Mouse (Mus musculus) embryo, embryonic 11 days (tissue): ENCODE results near the gene Tap2.
A peak's percentile ranks its signal among the peaks of the same experiment; 100 is the strongest.

Source experiments
- DNase-seq: peaks from one replicate; pipeline ENCODE4 v3.0.0-alpha.2; 2015

Gene Tap2

GRCm38 (mm10) chr17:34203444-34203843 lies at the start of gene Tap2:
TSS of gene Tap2 (plus strand) at chr17:34203527.
- no peak for DNase-seq

GRCm38 (mm10) chr17:34155534-34155933 lies 47.8 kb upstream of the Tap2 start:
- DNase-seq: no peak

- DNase-seq: peak; percentile 38
These were observed 39.0 kb upstream of the Tap2 start for GRCm38 (mm10) chr17:34164202-34164895.

GRCm38 (mm10) chr17:34165033-34165730 lies 38.1 kb upstream of the Tap2 start:
- no peak for DNase-seq

- DNase-seq: peak; percentile 69
These were observed 34.0 kb upstream of the Tap2 start for GRCm38 (mm10) chr17:34169279-34169678.

- DNase-seq: no peak
These were observed 32.8 kb upstream of the Tap2 start for GRCm38 (mm10) chr17:34170487-34170876.

GRCm38 (mm10) chr17:34170877-34171498 lies 32.3 kb upstream of the Tap2 start:
- peak; percentile 79 for DNase-seq

- no peak for DNase-seq
These were observed 30.8 kb upstream of the Tap2 start for GRCm38 (mm10) chr17:34172528-34172927.

- no peak for DNase-seq
These were observed 29.3 kb upstream of the Tap2 start for GRCm38 (mm10) chr17:34174075-34174474.

GRCm38 (mm10) chr17:34177179-34177578 lies 26.1 kb upstream of the Tap2 start:
- DNase-seq: no peak

GRCm38 (mm10) chr17:34179019-34179418 lies 24.3 kb upstream of the Tap2 start:
- no peak for DNase-seq

GRCm38 (mm10) chr17:34179913-34180859 lies 23.1 kb upstream of the Tap2 start:
- no peak for DNase-seq

- no peak for DNase-seq
These were observed 19.6 kb upstream of the Tap2 start for GRCm38 (mm10) chr17:34183564-34184219.

- no peak for DNase-seq
These were observed 17.8 kb upstream of the Tap2 start for GRCm38 (mm10) chr17:34185526-34185925.

GRCm38 (mm10) chr17:34186885-34187260 lies 16.5 kb upstream of the Tap2 start:
- DNase-seq: no peak

GRCm38 (mm10) chr17:34187261-34187916 lies 15.9 kb upstream of the Tap2 start, which contains the start of the genes Tap1 and Psmb9:
TSS of gene Tap1 (plus strand) at chr17:34187553.
TSS of gene Psmb9 (minus strand) at chr17:34187764.
- DNase-seq: peak; percentile 96

GRCm38 (mm10) chr17:34188010-34188409 lies 15.3 kb upstream of the Tap2 start:
- no peak for DNase-seq

- DNase-seq: no peak
These were observed 14.3 kb upstream of the Tap2 start for GRCm38 (mm10) chr17:34188986-34189385.

- DNase-seq: no peak
These were observed 10.5 kb upstream of the Tap2 start for GRCm38 (mm10) chr17:34192852-34193251.

GRCm38 (mm10) chr17:34193468-34193867 lies 9.9 kb upstream of the Tap2 start:
- no peak for DNase-seq

GRCm38 (mm10) chr17:34194723-34195122 lies 8.6 kb upstream of the Tap2 start:
- no peak for DNase-seq

GRCm38 (mm10) chr17:34196491-34196890 lies 6.8 kb upstream of the Tap2 start:
- no peak for DNase-seq
